Mouse (Mus musculus) olfactory bulb, adult 2 months (tissue): ENCODE results near the gene Gpr19. TPM values are rescaled to one million over a fixed set of nuclear protein-coding genes. Genes with fewer than 3 reads are reported as not detected.

Experiments used
- H3K27ac ChIP-seq: fragments of 200-500 bp; 2 replicates; pipeline ENCODE4 v1.5.1; 2012; ENCODE audit warnings: low read depth, low read length; ENCODE audit not compliant: insufficient read depth
- H3K4me1 ChIP-seq: fragments of 200-500 bp; 2 replicates; pipeline ENCODE4 v1.6.1; 2012; ENCODE audit warnings: low read length; ENCODE audit not compliant: control insufficient read depth, insufficient read depth
- H3K4me3 ChIP-seq: fragments of 200-500 bp; 2 replicates; pipeline ENCODE4 v1.5.1; 2012; ENCODE audit warnings: mild to moderate bottlenecking, low read depth, low read length, moderate library complexity; ENCODE audit not compliant: insufficient read depth
- CTCF ChIP-seq: fragments of 200-500 bp; IDR thresholded peaks from 2 replicates; pipeline ENCODE4 v1.5.1; 2012; ENCODE audit warnings: low read depth, mild to moderate bottlenecking, low read length, moderate library complexity; ENCODE audit not compliant: insufficient read depth
- POLR2A ChIP-seq: fragments of 200-500 bp; IDR thresholded peaks from 2 replicates; pipeline ENCODE4 v1.6.1; 2012; ENCODE audit warnings: mild to moderate bottlenecking, low read depth, low read length, moderate library complexity; ENCODE audit not compliant: insufficient read depth
- WGBS: fragments of 180-500 bp; shearing (Covaris S2); methylation state at CpG from one replicate; pipeline ENCODE4 v1.1.7; 2018; 5-methylcytosine and 5-hydroxymethylcytosine counted together
- polyA plus RNA-seq: library from polyadenylated mRNA; stranded (reverse); fragments of >200 nt; gene quantifications from 2 replicates; pipeline ENCODE4 v1.2.4, GENCODE M21; 2012; ENCODE audit warnings: low replicate concordance; ENCODE audit not compliant: missing spikeins, insufficient read depth, insufficient read length

Gene Gpr19
- polyA plus RNA-seq, 1 experiment: not detected

DNA sequence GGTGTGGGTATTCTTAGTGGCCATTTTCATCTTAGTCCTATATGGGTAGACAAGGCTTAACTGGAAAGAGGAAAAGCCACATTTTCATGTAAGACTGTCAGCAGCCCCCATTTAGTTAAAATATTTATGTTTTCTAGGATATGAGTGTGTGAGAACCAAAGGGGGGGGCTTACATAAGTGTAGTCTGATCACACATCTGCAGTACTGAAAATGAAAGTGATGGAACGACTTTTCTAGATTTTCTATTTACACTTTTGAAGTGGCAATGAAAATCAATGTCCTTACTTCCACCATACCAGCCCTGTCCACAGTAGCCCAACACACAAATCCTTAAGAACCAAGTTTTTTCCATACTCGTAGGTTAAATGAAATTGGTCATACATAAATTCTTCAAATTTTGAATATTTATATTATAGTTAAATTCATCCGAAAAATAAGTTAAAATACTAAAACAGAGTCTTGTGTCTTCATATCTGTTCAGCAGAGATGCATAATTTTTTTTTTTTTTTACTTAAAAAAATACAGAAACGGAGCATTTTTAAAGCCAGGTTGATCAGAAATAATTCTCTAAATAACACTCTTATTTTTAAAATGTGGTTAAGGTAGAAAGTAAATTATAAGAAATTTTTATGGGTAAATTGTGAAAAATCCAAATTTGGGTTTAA, 27.4 kb upstream of the Gpr19 start:
- Histone ChIP-seq H3K27ac (no peak overlapping the region), H3K4me1 (peaks cover 11% of the 10 kb centered on the region), H3K4me3 (no peak overlapping the region)
- 60% methylated on average over 4 of the region's 4 CpGs for WGBS
- no peak for TF ChIP-seq CTCF

DNA sequence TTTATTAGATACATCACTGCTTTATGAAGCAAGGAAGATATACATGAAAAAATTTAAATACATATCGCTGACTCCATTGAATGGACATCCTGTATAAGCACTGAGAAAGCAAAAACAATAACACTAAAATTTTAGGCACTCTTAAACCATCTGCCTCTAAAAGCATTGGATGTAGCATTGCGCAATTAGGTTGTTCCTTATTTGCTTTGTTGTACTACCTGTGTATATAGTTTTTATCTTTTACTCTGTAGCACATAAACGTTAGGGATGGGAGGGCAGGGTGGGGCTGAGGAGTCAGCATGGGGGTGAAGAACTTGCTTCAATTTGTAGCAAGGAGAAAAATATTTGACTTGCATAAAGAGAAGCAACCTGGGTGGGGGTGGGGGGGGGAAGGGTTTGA, 25.9 kb upstream of the Gpr19 start:
- TF ChIP-seq CTCF: no peak
- no peak for TF ChIP-seq POLR2A
- WGBS: 62% methylated on average over 3 of the region's 3 CpGs
- Histone ChIP-seq H3K27ac (no peak overlapping the region), H3K4me3 (no peak overlapping the region), H3K4me1 (peaks cover 15% of the 10 kb centered on the region)

DNA sequence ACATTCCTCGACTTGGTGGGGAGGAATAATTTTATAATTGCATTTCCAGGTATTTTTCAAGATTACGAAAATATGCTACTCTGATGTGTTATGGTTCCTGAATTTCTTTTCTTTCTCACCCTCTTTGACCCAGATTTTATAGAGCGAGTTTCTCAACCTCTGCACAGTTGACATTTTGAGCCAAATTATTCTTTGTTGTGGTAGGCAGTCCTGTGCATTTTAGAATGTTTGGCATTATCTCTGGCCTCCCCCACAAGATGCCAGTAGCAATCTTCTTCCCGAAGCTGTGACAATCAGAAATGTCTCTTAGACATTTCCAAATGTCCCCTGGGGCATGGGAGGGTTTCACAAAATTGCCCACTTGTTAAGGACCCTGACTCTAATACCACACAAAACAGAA, 25.3 kb upstream of the Gpr19 start:
- H3K4me3 ChIP-seq: no peak overlapping the region
- TF ChIP-seq POLR2A (no peak), CTCF (no peak)

DNA sequence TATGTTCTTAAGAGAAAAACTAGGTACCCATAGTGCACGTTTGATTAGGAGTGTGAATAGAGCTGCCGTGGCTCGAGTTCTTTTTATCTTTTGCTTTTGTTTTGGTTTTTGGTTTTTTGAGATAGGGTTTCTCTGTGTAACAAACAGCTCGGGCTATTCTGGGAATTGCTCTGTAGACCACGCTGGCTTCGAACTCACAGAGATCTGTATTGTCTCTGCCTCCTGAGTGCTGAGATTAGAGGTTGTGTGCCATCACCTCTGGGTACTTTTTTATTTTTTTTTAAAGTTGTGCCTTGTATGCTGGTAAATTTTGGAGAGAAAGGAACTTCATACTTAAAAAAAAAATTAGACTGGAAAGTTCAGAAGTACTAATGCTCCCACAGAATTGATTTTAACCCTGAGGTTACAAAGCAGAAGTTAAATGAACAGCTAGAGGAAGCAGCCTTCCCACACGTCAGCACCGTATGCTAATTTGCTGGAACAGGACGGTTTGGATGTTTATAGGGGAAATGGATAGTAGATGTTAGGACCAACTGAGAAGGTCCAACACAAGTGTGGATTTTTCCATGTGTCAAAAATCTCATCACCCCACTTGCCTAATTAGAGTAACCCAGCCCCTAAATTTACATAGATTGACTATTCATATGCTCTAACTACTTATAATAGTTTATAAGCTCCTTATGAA, 24.3 kb upstream of the Gpr19 start:
- WGBS: 33% methylated on average over 9 of the region's 9 CpGs

More for the DNA sequence above, 25.3 kb upstream of the Gpr19 start:
- no peak overlapping the region for H3K27ac ChIP-seq
- peaks cover 13% of the 10 kb centered on the region for H3K4me1 ChIP-seq
- WGBS: 56% methylated on average over 4 of the region's 4 CpGs

DNA sequence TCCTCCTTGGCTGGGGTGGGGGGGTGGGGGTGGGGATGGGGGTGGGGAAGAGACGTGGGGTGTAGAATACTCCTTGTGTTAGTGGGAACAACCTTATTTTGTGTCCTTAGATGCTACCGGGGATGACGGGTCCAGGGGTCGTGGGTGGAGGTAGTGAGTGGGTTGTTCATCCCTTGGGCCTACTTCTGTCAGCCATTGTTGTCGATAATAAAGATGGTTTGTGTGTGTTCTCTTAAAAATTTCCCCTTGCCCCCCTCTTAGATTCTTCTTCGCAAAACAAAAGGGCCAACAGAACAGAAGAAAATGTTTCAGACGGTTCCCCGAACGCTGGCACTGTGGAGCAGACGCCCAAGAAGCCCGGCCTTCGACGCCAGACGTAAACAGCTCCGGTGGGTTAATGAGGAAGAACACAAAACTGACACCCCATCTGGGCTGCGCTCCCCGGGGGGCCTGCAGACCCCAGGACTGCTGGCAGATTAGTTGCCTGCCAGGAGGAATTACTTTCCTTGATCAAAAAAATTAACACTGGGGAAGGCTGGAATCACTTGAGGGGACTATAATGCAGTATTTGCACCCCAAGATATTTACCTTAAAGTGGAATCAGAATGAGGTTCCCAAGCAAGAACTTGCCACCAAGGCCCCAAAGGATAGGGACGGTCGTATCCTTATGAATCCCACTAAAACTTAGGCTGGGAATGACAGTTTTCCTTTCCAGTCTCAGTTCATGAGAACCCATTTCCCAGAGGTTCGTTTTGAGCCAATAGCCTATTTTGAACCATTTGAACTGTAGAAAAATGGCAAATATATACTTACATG, 23.5 kb upstream of the Gpr19 start:
- Histone ChIP-seq H3K27ac (no peak overlapping the region), H3K4me3 (peak overlapping the region; percentile 75), H3K4me1 (peaks cover 7% of the 10 kb centered on the region)
- TF ChIP-seq POLR2A (no peak), CTCF (no peak)
- 8% methylated on average over 20 of the region's 20 CpGs for WGBS

More for the DNA sequence above, 24.3 kb upstream of the Gpr19 start:
- Histone ChIP-seq H3K4me1 (peaks cover 13% of the 10 kb centered on the region), H3K27ac (no peak overlapping the region), H3K4me3 (no peak overlapping the region)
- no peak for TF ChIP-seq CTCF
- no peak for TF ChIP-seq POLR2A

DNA sequence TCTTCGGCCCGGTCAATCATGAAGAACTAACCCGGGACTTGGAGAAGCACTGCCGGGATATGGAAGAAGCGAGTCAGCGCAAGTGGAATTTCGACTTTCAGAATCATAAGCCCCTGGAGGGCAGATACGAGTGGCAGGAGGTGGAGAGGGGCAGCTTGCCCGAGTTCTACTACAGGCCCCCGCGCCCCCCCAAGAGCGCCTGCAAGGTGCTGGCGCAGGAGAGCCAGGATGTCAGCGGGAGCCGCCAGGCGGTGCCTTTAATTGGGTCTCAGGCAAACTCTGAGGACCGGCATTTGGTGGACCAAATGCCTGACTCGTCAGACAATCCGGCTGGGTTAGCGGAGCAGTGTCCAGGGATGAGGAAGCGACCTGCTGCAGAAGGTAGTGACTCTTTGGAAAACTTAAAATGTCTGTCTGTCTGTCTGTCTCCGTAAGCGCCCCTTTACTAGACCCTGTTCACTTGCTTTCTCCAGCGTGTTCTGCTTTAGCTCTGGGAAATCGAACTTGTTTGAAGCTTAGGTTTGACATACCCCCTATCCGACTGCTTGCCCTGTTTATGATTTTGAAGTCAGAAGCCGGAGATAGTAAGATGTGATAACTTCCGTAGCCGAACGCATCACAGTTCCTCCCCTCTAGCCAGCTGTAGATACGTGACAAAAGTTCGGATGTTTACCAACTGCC, 22.8 kb upstream of the Gpr19 start:
- H3K4me1 ChIP-seq: peaks cover 7% of the 10 kb centered on the region
- under 1% methylated on average over 32 of the region's 32 CpGs for WGBS
- peak overlapping the region; percentile 75 for H3K4me3 ChIP-seq
- peak overlapping the region; percentile 96 for H3K27ac ChIP-seq
- no peak for TF ChIP-seq POLR2A
- no peak for TF ChIP-seq CTCF

DNA sequence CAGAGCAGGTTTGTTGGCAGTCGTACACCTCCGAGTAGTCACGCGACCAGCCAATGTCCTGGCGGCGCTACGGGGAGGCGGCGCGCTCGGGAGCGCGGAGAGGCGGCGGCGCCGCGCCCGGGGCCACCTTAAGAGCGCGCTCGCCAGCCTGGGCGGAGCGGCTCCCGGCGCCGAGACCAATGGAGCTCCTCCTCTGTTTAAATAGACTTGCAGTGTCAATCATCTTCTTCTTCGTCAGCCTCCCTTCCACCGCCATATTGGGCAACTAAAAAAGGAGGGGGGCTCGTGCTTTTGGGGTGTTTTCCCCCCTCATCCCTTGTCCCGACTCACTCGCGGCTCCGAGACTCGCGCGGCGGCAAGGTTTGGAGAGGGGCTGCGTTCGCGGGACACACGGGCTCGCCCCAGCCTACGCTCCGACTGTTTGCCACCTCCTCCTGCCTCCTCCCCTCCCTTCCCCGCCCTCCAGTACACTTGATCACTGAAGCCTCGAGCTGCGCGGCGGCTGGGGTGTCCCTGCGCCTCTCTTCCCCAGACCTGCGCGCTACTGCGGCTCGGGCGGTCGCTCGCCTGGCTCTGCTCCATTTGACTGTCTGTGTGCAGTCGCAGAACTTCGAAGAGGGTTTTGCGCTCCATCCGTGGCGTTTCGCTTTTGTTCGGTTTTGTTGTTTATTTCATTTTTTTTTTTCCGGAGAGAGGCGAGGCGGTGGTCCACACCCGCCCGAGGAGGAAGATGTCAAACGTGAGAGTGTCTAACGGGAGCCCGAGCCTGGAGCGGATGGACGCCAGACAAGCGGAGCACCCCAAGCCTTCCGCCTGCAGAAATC, 22.0 kb upstream of the Gpr19 start, which contains the start of gene Cdkn1b:
Gene Cdkn1b, plus strand, starts transcription at position 212 of the 824 bp plus-strand sequence.
- TF ChIP-seq CTCF: no peak
- peak; percentile 75 for TF ChIP-seq POLR2A
- Histone ChIP-seq H3K27ac (peak within 1 kb of the TSS; percentile 96), H3K4me3 (peak within 1 kb of the TSS; percentile 75), H3K4me1 (peaks cover 7% of the 10 kb centered on the region)
- under 1% methylated on average over 77 of the region's 77 CpGs for WGBS
